Mouse (Mus musculus): ENCODE data around the gene Pold4. TPM values are rescaled to one million over a fixed set of nuclear protein-coding genes. Genes with fewer than 3 reads are reported as not detected.

Gene Pold4
- polyA plus RNA-seq, 1 experiment, result 40.1 TPM

- TF ChIP-seq CTCF (IDR thresholded peaks at IDR 0.05; ENCODE audit: borderline replicate concordance, insufficient read depth, low read depth, low read length), result no peak
- TF ChIP-seq POLR2A (IDR thresholded peaks at IDR 0.05; ENCODE audit: borderline replicate concordance, insufficient read depth, low read length), result no peak
- DNase-seq, result no peak
- WGBS, result 62% methylated on average over 11 of the region's 11 CpGs
- Histone ChIP-seq H3K27me3 (ENCODE audit: control insufficient read depth, insufficient read depth, low read length) (no peaks in the 10 kb centered on the region), H3K4me1 (ENCODE audit: control insufficient read depth, insufficient read depth, low read length) (peaks cover 12% of the 10 kb centered on the region), H3K4me3 (replicated peaks; ENCODE audit: insufficient read depth, low read depth, low read length) (no peak overlapping the region), H3K27ac (ENCODE audit: insufficient read depth, low read length) (no peak overlapping the region)
These were observed 9.5 kb upstream of the Pold4 start for GRCm38 (mm10) chr19:4222165-4222564.

GRCm38 (mm10) chr19:4226779-4227178, 4.9 kb upstream of the Pold4 start:
- Histone ChIP-seq H3K27ac (ENCODE audit: insufficient read depth, low read length) (no peak overlapping the region), H3K4me1 (ENCODE audit: control insufficient read depth, insufficient read depth, low read length) (no peaks in the 10 kb centered on the region), H3K4me3 (replicated peaks; ENCODE audit: insufficient read depth, low read depth, low read length) (no peak overlapping the region), H3K27me3 (ENCODE audit: control insufficient read depth, insufficient read depth, low read length) (no peaks in the 10 kb centered on the region)
- 86% methylated on average over 7 of the region's 7 CpGs for WGBS
- TF ChIP-seq POLR2A (IDR thresholded peaks at IDR 0.05; ENCODE audit: borderline replicate concordance, insufficient read depth, low read length), result no peak
- DNase-seq, result no peak

GRCm38 (mm10) chr19:4227446-4227845, 4.3 kb upstream of the Pold4 start:
- whole genome bisulfite sequencing, result 83% methylated on average over 5 of the region's 5 CpGs

GRCm38 (mm10) chr19:4227894-4228678, 3.6 kb upstream of the Pold4 start:
- 20% methylated on average over 8 of the region's 8 CpGs for WGBS
- no peak overlapping the region for H3K27ac ChIP-seq (ENCODE audit: insufficient read depth, low read length)
- no peak overlapping the region for H3K4me3 ChIP-seq (replicated peaks; ENCODE audit: insufficient read depth, low read depth, low read length)
- H3K27me3 ChIP-seq (ENCODE audit: control insufficient read depth, insufficient read depth, low read length), result no peaks in the 10 kb centered on the region
- no peak for TF ChIP-seq POLR2A (IDR thresholded peaks at IDR 0.05; ENCODE audit: borderline replicate concordance, insufficient read depth, low read length)
- peak; percentile 92 for TF ChIP-seq CTCF (IDR thresholded peaks at IDR 0.05; ENCODE audit: borderline replicate concordance, insufficient read depth, low read depth, low read length)
- no peaks in the 10 kb centered on the region for H3K4me1 ChIP-seq (ENCODE audit: control insufficient read depth, insufficient read depth, low read length)
- peak; percentile 72 to 79 for DNase-seq

More at GRCm38 (mm10) chr19:4227446-4227845, 4.3 kb upstream of the Pold4 start:
- no peak for DNase-seq
- Histone ChIP-seq H3K4me3 (replicated peaks; ENCODE audit: insufficient read depth, low read depth, low read length) (no peak overlapping the region), H3K4me1 (ENCODE audit: control insufficient read depth, insufficient read depth, low read length) (no peaks in the 10 kb centered on the region), H3K27ac (ENCODE audit: insufficient read depth, low read length) (no peak overlapping the region), H3K27me3 (ENCODE audit: control insufficient read depth, insufficient read depth, low read length) (no peaks in the 10 kb centered on the region)
- TF ChIP-seq POLR2A (IDR thresholded peaks at IDR 0.05; ENCODE audit: borderline replicate concordance, insufficient read depth, low read length) (no peak), CTCF (IDR thresholded peaks at IDR 0.05; ENCODE audit: borderline replicate concordance, insufficient read depth, low read depth, low read length) (no peak)

- no peaks in the 10 kb centered on the region for H3K27me3 ChIP-seq (ENCODE audit: control insufficient read depth, insufficient read depth, low read length)
- DNase-seq, result no peak
- 86% methylated on average over 4 of the region's 4 CpGs for WGBS
- TF ChIP-seq POLR2A (IDR thresholded peaks at IDR 0.05; ENCODE audit: borderline replicate concordance, insufficient read depth, low read length) (no peak), CTCF (IDR thresholded peaks at IDR 0.05; ENCODE audit: borderline replicate concordance, insufficient read depth, low read depth, low read length) (no peak)
- no peak overlapping the region for H3K4me3 ChIP-seq (replicated peaks; ENCODE audit: insufficient read depth, low read depth, low read length)
- H3K27ac ChIP-seq (ENCODE audit: insufficient read depth, low read length), result no peak overlapping the region
- H3K4me1 ChIP-seq (ENCODE audit: control insufficient read depth, insufficient read depth, low read length), result no peaks in the 10 kb centered on the region
These were observed 2.8 kb upstream of the Pold4 start for GRCm38 (mm10) chr19:4228891-4229290.

- no peaks in the 10 kb centered on the region for H3K27me3 ChIP-seq (ENCODE audit: control insufficient read depth, insufficient read depth, low read length)
- H3K27ac ChIP-seq (ENCODE audit: insufficient read depth, low read length), result no peak overlapping the region
- DNase-seq, result no peak
- TF ChIP-seq POLR2A (IDR thresholded peaks at IDR 0.05; ENCODE audit: borderline replicate concordance, insufficient read depth, low read length) (no peak), CTCF (IDR thresholded peaks at IDR 0.05; ENCODE audit: borderline replicate concordance, insufficient read depth, low read depth, low read length) (no peak)
- no peaks in the 10 kb centered on the region for H3K4me1 ChIP-seq (ENCODE audit: control insufficient read depth, insufficient read depth, low read length)
- no peak overlapping the region for H3K4me3 ChIP-seq (replicated peaks; ENCODE audit: insufficient read depth, low read depth, low read length)
- WGBS, result 55% methylated on average over 9 of the region's 9 CpGs
These were observed 2.1 kb upstream of the Pold4 start for GRCm38 (mm10) chr19:4229451-4230076.

- TF ChIP-seq POLR2A (IDR thresholded peaks at IDR 0.05; ENCODE audit: borderline replicate concordance, insufficient read depth, low read length) (no peak), CTCF (IDR thresholded peaks at IDR 0.05; ENCODE audit: borderline replicate concordance, insufficient read depth, low read depth, low read length) (no peak)
These were observed 1.3 kb upstream of the Pold4 start for GRCm38 (mm10) chr19:4230415-4230814.

GRCm38 (mm10) chr19:4232186-4232572, 480 bp downstream of the Pold4 start:
- 0% methylated on average over 2 of the region's 2 CpGs for WGBS
- H3K4me1 ChIP-seq (ENCODE audit: control insufficient read depth, insufficient read depth, low read length), result no peaks in the 10 kb centered on the region
- no peaks in the 10 kb centered on the region for H3K27me3 ChIP-seq (ENCODE audit: control insufficient read depth, insufficient read depth, low read length)
- peak overlapping the region; percentile 90 for H3K4me3 ChIP-seq (replicated peaks; ENCODE audit: insufficient read depth, low read depth, low read length)
- peak in 1 of 2 experiments; percentile 77 for DNase-seq
- no peak for TF ChIP-seq POLR2A (IDR thresholded peaks at IDR 0.05; ENCODE audit: borderline replicate concordance, insufficient read depth, low read length)
- no peak for TF ChIP-seq CTCF (IDR thresholded peaks at IDR 0.05; ENCODE audit: borderline replicate concordance, insufficient read depth, low read depth, low read length)
- peak overlapping the region; percentile 97 for H3K27ac ChIP-seq (ENCODE audit: insufficient read depth, low read length)

More at GRCm38 (mm10) chr19:4230415-4230814, 1.3 kb upstream of the Pold4 start:
- WGBS, result 69% methylated on average over 8 of the region's 8 CpGs
- Histone ChIP-seq H3K4me3 (replicated peaks; ENCODE audit: insufficient read depth, low read depth, low read length) (no peak overlapping the region), H3K27ac (ENCODE audit: insufficient read depth, low read length) (no peak overlapping the region), H3K27me3 (ENCODE audit: control insufficient read depth, insufficient read depth, low read length) (no peaks in the 10 kb centered on the region), H3K4me1 (ENCODE audit: control insufficient read depth, insufficient read depth, low read length) (no peaks in the 10 kb centered on the region)
- no peak for DNase-seq

All from cerebellum, adult 2 months (tissue).